Mouse (Mus musculus) MEL (cell line): ENCODE measurements around the gene Spats1. TPM values are rescaled to one million over a fixed set of nuclear protein-coding genes. Genes with fewer than 3 reads are reported as not detected.

Experiments used
- DNase-seq: peaks from one replicate; pipeline ENCODE4 v3.0.0; 2011; ENCODE audit warnings: low read depth, low spot score
- H3K27ac ChIP-seq: 2 replicates; pipeline ENCODE4 v1.5.1; 2012; ENCODE audit warnings: low read depth, mild to moderate bottlenecking, control low read depth, low read length, moderate library complexity; ENCODE audit not compliant: control insufficient read depth
- H3K27me3 ChIP-seq, 2 experiments: fragments of 150-350 bp in 1 of 2; sonication (generic) in 1 of 2; 2 replicates each; pipeline ENCODE4 v1.6.1; 2012; ENCODE audit warnings: low read length in 2 of 2, mild to moderate bottlenecking in 2 of 2, improper control_type of control experiment in 1 of 2, moderate library complexity in 1 of 2; ENCODE audit not compliant: insufficient read depth in 2 of 2, control insufficient read depth in 1 of 2
- H3K36me3 ChIP-seq, 2 experiments: 2 replicates each; pipeline ENCODE4 v1.6.1; 2012 to 2014; ENCODE audit warnings: low read length in 2 of 2, improper control_type of control experiment in 1 of 2, inconsistent platforms in 1 of 2, mild to moderate bottlenecking in 1 of 2; ENCODE audit not compliant: insufficient read depth in 2 of 2, control insufficient read depth in 1 of 2
- H3K4me1 ChIP-seq, 2 experiments: fragments of 150-350 bp in 1 of 2; sonication (generic) in 1 of 2; 2 replicates each; pipeline ENCODE4 v1.6.1; 2012; ENCODE audit warnings: low read length in 2 of 2, improper control_type of control experiment in 1 of 2, mild to moderate bottlenecking in 1 of 2; ENCODE audit not compliant: insufficient read depth in 2 of 2, control insufficient read depth in 1 of 2
- H3K4me3 ChIP-seq, 2 experiments: fragments of 150-350 bp in 1 of 2; sonication (generic) in 1 of 2; 2 replicates each; pipeline ENCODE4 v1.5.1; 2012; ENCODE audit warnings: low read depth in 2 of 2, low read length in 2 of 2, mild to moderate bottlenecking in 2 of 2, moderate library complexity in 2 of 2, control low read depth in 1 of 2, improper control_type of control experiment in 1 of 2; ENCODE audit not compliant: control insufficient read depth in 1 of 2, insufficient read depth in 1 of 2
- H3K79me2 ChIP-seq: 2 replicates; pipeline ENCODE4 v1.6.1; 2012; ENCODE audit warnings: mild to moderate bottlenecking, low read length, moderate library complexity; ENCODE audit not compliant: control insufficient read depth, poor library complexity, insufficient read depth
- H3K9ac ChIP-seq: 2 replicates; pipeline ENCODE4 v1.6.1; 2012; ENCODE audit warnings: low read depth, mild to moderate bottlenecking, control low read depth, low read length, moderate library complexity; ENCODE audit not compliant: control insufficient read depth, poor library complexity, severe bottlenecking
- H3K9me3 ChIP-seq: fragments of 150-350 bp; sonication (generic); replicated peaks from 2 replicates; pipeline ENCODE4 v1.6.1; 2012; ENCODE audit warnings: mild to moderate bottlenecking, low read length, improper control_type of control experiment, moderate library complexity; ENCODE audit not compliant: insufficient read depth
- CHD1 ChIP-seq: IDR thresholded peaks from 2 replicates; pipeline ENCODE4 v1.6.1; 2012; ENCODE audit warnings: low read depth, mild to moderate bottlenecking, inconsistent platforms, low read length, improper control_type of control experiment
- CHD2 ChIP-seq: IDR thresholded peaks from 2 replicates; pipeline ENCODE4 v1.6.1; 2011; ENCODE audit warnings: low read length, improper control_type of control experiment
- CTCF ChIP-seq, 3 experiments: IDR thresholded peaks in 2 of 3; conservative IDR thresholded peaks in 1 of 3; 2 replicates each; pipeline ENCODE4 v1.5.1; 2011 to 2012; ENCODE audit warnings: low read length in 3 of 3, low read depth in 2 of 3, mild to moderate bottlenecking in 2 of 3, improper control_type of control experiment in 1 of 3, inconsistent platforms in 1 of 3, mixed read lengths in 1 of 3, moderate library complexity in 1 of 3; ENCODE audit not compliant: control insufficient read depth in 1 of 3, insufficient read depth in 1 of 3, poor library complexity in 1 of 3, severe bottlenecking in 1 of 3
- E2F4 ChIP-seq: IDR thresholded peaks from 2 replicates; pipeline ENCODE4 v1.6.1; 2011; ENCODE audit warnings: low read depth, low read length, improper control_type of control experiment, borderline replicate concordance
- ELF1 ChIP-seq: IDR thresholded peaks from 2 replicates; pipeline ENCODE4 v1.6.1; 2014; ENCODE audit warnings: low read depth, mild to moderate bottlenecking, inconsistent platforms, low read length, improper control_type of control experiment, moderate library complexity
- GABPA ChIP-seq: IDR thresholded peaks from 2 replicates; pipeline ENCODE4 v1.6.1; 2012; ENCODE audit warnings: low read depth, mild to moderate bottlenecking, inconsistent platforms, low read length, improper control_type of control experiment, moderate library complexity
- MAX ChIP-seq: IDR thresholded peaks from 2 replicates; pipeline ENCODE4 v1.6.1; 2011; ENCODE audit warnings: low read length, improper control_type of control experiment
- MEF2A ChIP-seq: IDR thresholded peaks from 2 replicates; pipeline ENCODE4 v1.6.1; 2014; ENCODE audit warnings: low read depth, mild to moderate bottlenecking, inconsistent platforms, low read length, improper control_type of control experiment; ENCODE audit not compliant: poor library complexity, insufficient replicate concordance, severe bottlenecking; ENCODE audit errors: extremely low read depth
- MXI1 ChIP-seq: IDR thresholded peaks from 2 replicates; pipeline ENCODE4 v1.6.1; 2011; ENCODE audit warnings: mild to moderate bottlenecking, low read depth, low read length, improper control_type of control experiment
- MYB ChIP-seq: IDR thresholded peaks from 2 replicates; pipeline ENCODE4 v1.6.1; 2011; ENCODE audit warnings: mild to moderate bottlenecking, low read depth, low read length, improper control_type of control experiment
- MYC ChIP-seq: IDR thresholded peaks from 2 replicates; pipeline ENCODE4 v1.6.1; 2011; ENCODE audit warnings: low read depth, mild to moderate bottlenecking, low read length, improper control_type of control experiment, moderate library complexity
- NELFE ChIP-seq: IDR thresholded peaks from 2 replicates; pipeline ENCODE4 v1.6.1; 2011; ENCODE audit warnings: low read depth, low read length, improper control_type of control experiment
- POLR2A ChIP-seq, 2 experiments: IDR thresholded peaks; 2 replicates each; pipeline ENCODE4 v1.6.1; 2011 to 2012; ENCODE audit warnings: low read length in 2 of 2, mild to moderate bottlenecking in 2 of 2, control low read depth in 1 of 2, improper control_type of control experiment in 1 of 2, low read depth in 1 of 2, moderate library complexity in 1 of 2; ENCODE audit not compliant: control insufficient read depth in 1 of 2, insufficient read depth in 1 of 2, poor library complexity in 1 of 2
- RAD21 ChIP-seq: IDR thresholded peaks from 2 replicates; pipeline ENCODE4 v1.6.1; 2011; ENCODE audit warnings: mild to moderate bottlenecking, low read depth, low read length, improper control_type of control experiment
- RCOR1 ChIP-seq: IDR thresholded peaks from 2 replicates; pipeline ENCODE4 v1.6.1; 2012; ENCODE audit warnings: low read depth, mild to moderate bottlenecking, inconsistent platforms, low read length, improper control_type of control experiment
- SIN3A ChIP-seq: IDR thresholded peaks from 2 replicates; pipeline ENCODE4 v1.6.1; 2012; ENCODE audit warnings: low read length, improper control_type of control experiment, inconsistent platforms
- SMC3 ChIP-seq: IDR thresholded peaks from 2 replicates; pipeline ENCODE4 v1.6.1; 2011; ENCODE audit warnings: low read depth, low read length, improper control_type of control experiment
- USF1 ChIP-seq: IDR thresholded peaks from 2 replicates; pipeline ENCODE4 v1.6.1; 2014; ENCODE audit warnings: low read depth, mild to moderate bottlenecking, inconsistent platforms, low read length, improper control_type of control experiment, moderate library complexity
- ZC3H11A ChIP-seq: IDR thresholded peaks from 2 replicates; pipeline ENCODE4 v1.6.1; 2012; ENCODE audit warnings: low read depth, mild to moderate bottlenecking, inconsistent platforms, low read length, improper control_type of control experiment
- ZKSCAN1 ChIP-seq: IDR thresholded peaks from 2 replicates; pipeline ENCODE4 v1.6.1; 2012; ENCODE audit warnings: low read depth, mild to moderate bottlenecking, inconsistent platforms, low read length, improper control_type of control experiment, moderate library complexity
- ZMIZ1 ChIP-seq: IDR thresholded peaks from 2 replicates; pipeline ENCODE4 v1.6.1; 2012; ENCODE audit warnings: low read depth, mild to moderate bottlenecking, inconsistent platforms, low read length, improper control_type of control experiment, moderate library complexity
- polyA plus RNA-seq, 2 experiments: library from polyadenylated mRNA; stranded (reverse) in 1 of 2; unstranded in 1 of 2; fragments of >175 nt in 1 of 2; fragments of >200 nt in 1 of 2; gene quantifications; 2 replicates each; pipeline versions ENCODE4 v1.2.1 to v1.2.4; 2012; ENCODE audit warnings: low replicate concordance in 2 of 2, low read depth in 1 of 2; ENCODE audit not compliant: insufficient read length in 2 of 2, insufficient read depth in 1 of 2, missing spikeins in 1 of 2
- total RNA-seq: library from RNA; depleted of rRNA; stranded (reverse); fragments of 300-350 nt; gene quantifications from 2 replicates; pipeline ENCODE4 v1.2.3, GENCODE M21; 2012

Spats1 gene
- total and polyA plus RNA-seq, 3 experiments = 1.5 to 149 (median 2.5) TPM

GRCm38 (mm10) chr17:45516488-45516887 is 41.3 kb upstream of the Spats1 start:
- TF ChIP-seq RAD21 = peak; percentile 65
- no peak for TF ChIP-seq MAX
- peak; percentile 25 for TF ChIP-seq ZC3H11A
- no peak for TF ChIP-seq GABPA
- peak; percentile 77 for TF ChIP-seq SMC3
- no peak for TF ChIP-seq ELF1
- TF ChIP-seq ZKSCAN1 = no peak
- TF ChIP-seq CTCF (IDR thresholded peaks at IDR 0.05 in 2 of 3, conservative IDR thresholded peaks at IDR 0.05 in 1 of 3; ENCODE audit: control insufficient read depth in 1 of 3, insufficient read depth in 1 of 3, low read depth in 2 of 3, low read length in 3 of 3, poor library complexity in 1 of 3, severe bottlenecking in 1 of 3) = peak; percentile 70 to 99 (median 85)
- TF ChIP-seq CHD1 = no peak
- TF ChIP-seq USF1 = no peak
- no peak for TF ChIP-seq E2F4
- no peak for TF ChIP-seq MYC
- Histone ChIP-seq H3K9ac (no peak overlapping the region), H3K9me3 (no peaks in the 10 kb centered on the region), H3K4me3 (no peak overlapping the region), H3K27ac (no peak overlapping the region), H3K4me1 (no peaks in the 10 kb centered on the region), H3K79me2 (no peaks in the 10 kb centered on the region), H3K36me3 (no peaks in the 10 kb centered on the region; a peak in 1 of 4 replicates), H3K27me3 (no peaks in the 10 kb centered on the region)
- peak; percentile 77 for DNase-seq

GRCm38 (mm10) chr17:45515806-45516205 is 40.6 kb upstream of the Spats1 start:
- peaks cover 0 to 4% of the 10 kb centered on the region in 2 experiments; a peak in 3 of 4 replicates for H3K36me3 ChIP-seq
- no peak for TF ChIP-seq MEF2A
- no peak for TF ChIP-seq NELFE
- TF ChIP-seq E2F4 = no peak
- no peak for TF ChIP-seq MYB
- TF ChIP-seq RCOR1 = no peak
- no peak for TF ChIP-seq MXI1
- TF ChIP-seq POLR2A (IDR thresholded peaks at IDR 0.05; ENCODE audit: control insufficient read depth in 1 of 2, insufficient read depth in 1 of 2, low read depth in 1 of 2, low read length in 2 of 2, poor library complexity in 1 of 2) = no peak
- no peak for TF ChIP-seq CHD2
- no peak for TF ChIP-seq ZKSCAN1
- TF ChIP-seq ZMIZ1 = no peak
- TF ChIP-seq SIN3A = no peak
- no peak for TF ChIP-seq RAD21
- H3K4me3 ChIP-seq = no peak overlapping the region
- H3K9ac ChIP-seq = no peak overlapping the region
- no peak overlapping the region for H3K27ac ChIP-seq
- H3K9me3 ChIP-seq = no peaks in the 10 kb centered on the region
- H3K27me3 ChIP-seq = no peaks in the 10 kb centered on the region
- no peak for DNase-seq
- peaks cover 0 to 5% of the 10 kb centered on the region in 2 experiments; a peak in 3 of 4 replicates for H3K4me1 ChIP-seq
- H3K79me2 ChIP-seq = no peaks in the 10 kb centered on the region
